Mouse (Mus musculus) lung, adult 2 months (tissue): ENCODE results near the gene Akt1s1. TPM values are rescaled to one million over a fixed set of nuclear protein-coding genes. Genes with fewer than 3 reads are reported as not detected.

Experiments used
- DNase-seq: peaks from one replicate; pipeline ENCODE4 v3.0.0; 2022
- H3K4me1 ChIP-seq: fragments of 200-500 bp; 2 replicates; pipeline ENCODE4 v1.6.1; 2011; ENCODE audit warnings: low read length; ENCODE audit not compliant: control insufficient read depth, insufficient read depth
- H3K4me3 ChIP-seq: fragments of 200-500 bp; replicated peaks from 2 replicates; pipeline ENCODE3; 2011; ENCODE audit warnings: low read depth, mild to moderate bottlenecking, control low read depth, low read length; ENCODE audit errors: extremely low read depth
- CTCF ChIP-seq: fragments of 200-500 bp; IDR thresholded peaks from 2 replicates; pipeline ENCODE4 v1.5.1; 2011; ENCODE audit warnings: mild to moderate bottlenecking, low read length, control low read depth; ENCODE audit not compliant: insufficient read depth
- POLR2A ChIP-seq: fragments of 200-500 bp; IDR thresholded peaks from 2 replicates; pipeline ENCODE4 v1.6.1; 2011; ENCODE audit warnings: low read depth, mild to moderate bottlenecking, control low read depth, low read length, borderline replicate concordance; ENCODE audit errors: extremely low read depth
- WGBS: fragments of 180-500 bp; shearing (Covaris S2); methylation state at CpG from one replicate; pipeline ENCODE4 v1.1.7; 2018; 5-methylcytosine and 5-hydroxymethylcytosine counted together
- polyA plus RNA-seq: library from polyadenylated mRNA; depleted of rRNA; stranded (reverse); fragments of >200 nt; gene quantifications from 2 replicates; pipeline ENCODE4 v1.2.3, GENCODE M21; 2012

The Akt1s1 gene
- polyA plus RNA-seq, 1 experiment, result 96.6 TPM

DNA sequence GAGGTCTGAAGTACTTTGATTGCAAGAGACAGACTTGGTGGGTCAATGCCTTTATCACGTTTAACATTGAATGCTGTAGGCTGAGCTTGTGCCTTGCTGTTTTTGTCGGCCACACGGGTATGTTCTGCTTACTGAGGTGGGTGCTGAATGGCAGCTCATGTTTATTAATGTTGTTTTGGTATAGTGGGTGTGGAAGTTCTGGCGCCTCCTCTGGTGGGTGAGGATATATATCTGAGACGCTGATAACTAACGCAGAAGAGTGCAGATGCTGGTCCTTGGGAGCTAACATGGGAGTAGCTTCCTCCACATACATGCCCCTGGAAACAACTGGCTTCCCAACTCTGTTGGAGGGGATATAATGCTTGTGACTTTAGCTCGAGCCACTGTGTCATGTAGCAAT, 25.4 kb upstream of the Akt1s1 start:
- TF ChIP-seq CTCF (no peak), POLR2A (no peak)
- Histone ChIP-seq H3K4me1 (peaks cover 8% of the 10 kb centered on the region), H3K4me3 (no peak overlapping the region)
- no peak for DNase-seq
- WGBS, result 38% methylated on average over 7 of the region's 7 CpGs

DNA sequence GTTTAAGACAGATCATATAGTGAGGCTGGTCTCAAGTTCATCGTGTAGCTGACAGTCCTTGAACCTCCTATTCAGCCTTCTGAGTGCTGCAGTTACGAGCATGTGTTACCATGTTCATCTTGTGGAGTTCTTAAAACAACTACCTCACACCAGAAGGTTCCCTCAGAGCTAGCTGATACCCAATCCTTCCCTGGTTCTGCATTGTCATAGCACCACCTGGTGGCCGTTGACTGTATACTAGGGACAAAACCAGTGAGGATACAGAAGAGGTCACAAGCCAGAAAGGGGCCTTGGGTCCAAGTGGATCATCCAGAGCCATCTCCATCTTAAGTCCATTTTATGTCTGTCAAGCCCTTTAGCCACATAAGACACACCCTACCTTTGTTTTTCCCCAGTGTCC, 23.9 kb upstream of the Akt1s1 start:
- 7% methylated on average over 3 of the region's 3 CpGs for WGBS
- peak; percentile 75 for DNase-seq
- H3K4me1 ChIP-seq, result peaks cover 4% of the 10 kb centered on the region
- no peak for TF ChIP-seq POLR2A
- peak; percentile 60 for TF ChIP-seq CTCF
- no peak overlapping the region for H3K4me3 ChIP-seq

DNA sequence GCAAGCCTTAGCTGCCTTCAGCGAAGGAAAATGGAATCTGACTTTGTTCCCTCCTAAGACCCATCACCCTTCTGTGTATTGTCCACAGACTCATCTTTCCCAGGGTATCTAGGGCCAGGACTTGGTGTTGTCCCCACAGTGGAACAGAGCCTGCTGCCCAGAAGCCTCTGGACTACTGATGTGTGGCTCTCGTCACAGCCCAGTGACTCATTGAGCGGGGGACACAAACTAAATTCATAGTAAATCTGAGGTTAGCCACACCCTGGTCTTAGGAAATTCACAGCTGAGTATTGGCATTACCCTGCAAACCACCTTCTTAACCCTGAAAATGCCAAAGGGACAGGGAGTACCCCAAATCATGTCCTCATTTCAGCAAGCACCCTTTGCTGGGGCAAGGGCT, 22.0 kb upstream of the Akt1s1 start:
- Histone ChIP-seq H3K4me1 (no peaks in the 10 kb centered on the region; the same call in 1 of the 2 replicates), H3K4me3 (no peak overlapping the region)
- no peak for DNase-seq
- 68% methylated on average over 3 of the region's 3 CpGs for WGBS
- TF ChIP-seq CTCF (no peak), POLR2A (no peak)

DNA sequence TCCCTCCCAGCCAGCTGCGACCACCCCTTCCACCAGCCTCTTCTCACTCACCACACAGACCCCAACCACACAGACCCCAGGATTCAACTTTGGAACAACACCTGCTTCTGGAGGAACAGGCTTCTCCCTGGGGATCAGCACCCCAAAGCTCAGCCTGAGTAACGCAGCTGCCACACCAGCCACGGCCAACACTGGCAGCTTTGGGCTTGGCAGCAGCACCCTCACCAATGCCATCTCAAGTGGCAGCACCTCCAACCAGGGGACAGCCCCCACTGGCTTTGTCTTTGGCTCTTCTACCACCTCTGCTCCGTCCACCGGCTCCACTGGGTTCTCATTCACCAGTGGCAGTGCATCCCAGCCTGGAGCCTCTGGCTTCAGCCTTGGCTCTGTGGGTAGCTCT, 20.1 kb upstream of the Akt1s1 start:
- Histone ChIP-seq H3K4me1 (no peaks in the 10 kb centered on the region; the same call in 1 of the 2 replicates), H3K4me3 (no peak overlapping the region)
- no peak for DNase-seq
- TF ChIP-seq CTCF (no peak), POLR2A (no peak)
- WGBS, result 93% methylated on average over 5 of the region's 5 CpGs

DNA sequence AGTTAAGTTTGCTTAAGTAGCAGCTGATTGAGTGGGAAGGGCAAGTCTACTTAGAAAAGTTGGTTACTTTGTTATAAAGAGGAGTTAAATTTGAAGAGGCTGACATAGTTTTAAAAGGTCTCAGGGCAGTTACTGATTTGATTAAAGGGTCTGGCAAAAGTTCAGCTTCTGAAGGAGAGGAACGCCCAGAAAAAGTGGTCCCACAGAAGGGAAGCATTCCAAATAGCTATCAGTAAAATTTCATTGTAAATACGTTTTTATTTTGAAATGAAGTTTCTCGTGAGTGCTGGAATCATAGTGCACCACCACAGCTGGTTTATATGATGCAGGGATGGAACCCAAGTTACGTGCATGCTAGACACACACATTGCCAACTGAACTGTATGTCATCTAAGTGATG, 16.0 kb upstream of the Akt1s1 start:
- Histone ChIP-seq H3K4me1 (peaks cover 3% of the 10 kb centered on the region), H3K4me3 (no peak overlapping the region)
- no peak for DNase-seq
- WGBS, result 49% methylated on average over 4 of the region's 4 CpGs
- TF ChIP-seq POLR2A (no peak), CTCF (no peak)

DNA sequence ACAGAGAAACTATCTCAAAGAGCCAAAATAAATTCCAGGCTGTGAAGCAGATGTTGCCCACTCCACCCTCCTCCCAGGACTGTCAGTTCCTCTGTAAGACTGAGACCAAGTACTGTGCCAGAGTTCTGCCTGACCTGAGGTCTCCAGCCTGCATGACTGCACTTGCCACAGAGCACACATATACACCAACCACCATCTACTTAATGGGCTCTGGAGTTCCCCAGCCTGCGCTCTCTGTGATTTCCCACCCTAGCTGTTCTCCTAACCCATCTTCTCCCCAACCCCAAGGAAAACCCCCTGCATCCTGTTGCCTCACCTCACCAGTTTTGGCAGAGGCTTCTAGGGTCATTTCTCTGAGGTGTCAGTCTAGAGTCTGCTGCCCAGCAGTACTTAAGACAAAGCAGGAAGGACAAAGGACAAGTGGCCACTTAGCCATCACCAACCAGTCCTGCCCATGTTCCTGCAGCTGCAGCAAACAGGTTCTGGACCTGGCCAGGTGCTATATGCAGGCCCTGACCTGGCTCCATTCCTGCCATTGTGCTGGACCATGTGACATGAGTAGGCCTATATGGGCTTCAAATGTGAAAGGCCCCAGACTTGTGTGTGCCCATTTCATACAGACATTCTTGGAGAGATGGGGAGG, 13.3 kb upstream of the Akt1s1 start:
- H3K4me3 ChIP-seq, result no peak overlapping the region
- TF ChIP-seq CTCF (no peak), POLR2A (no peak)
- peaks cover 9% of the 10 kb centered on the region for H3K4me1 ChIP-seq
- no peak for DNase-seq
- WGBS, result 61% methylated on average over 1 of the region's 1 CpGs

DNA sequence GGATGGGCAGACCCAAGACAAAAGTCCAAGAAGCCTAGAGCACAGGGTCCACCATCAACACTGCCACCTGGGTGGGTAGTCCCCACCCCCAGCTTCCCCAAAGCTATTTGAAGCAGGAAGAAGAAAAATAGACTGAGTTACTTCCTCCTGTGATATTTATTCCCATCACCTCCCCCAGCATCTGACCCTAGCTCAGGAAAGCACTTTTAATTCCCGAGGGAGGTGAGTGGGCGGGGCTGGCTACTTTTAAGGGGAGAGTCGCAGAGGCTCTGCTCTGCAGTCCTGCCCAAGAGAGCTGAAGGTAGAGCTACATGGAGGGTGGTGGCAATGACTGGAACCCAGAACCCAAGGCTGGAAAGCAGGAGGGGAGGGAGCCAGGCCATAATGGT, 12.8 kb upstream of the Akt1s1 start:
- Histone ChIP-seq H3K4me3 (no peak overlapping the region), H3K4me1 (peaks cover 9% of the 10 kb centered on the region)
- 30% methylated on average over 3 of the region's 3 CpGs for WGBS
- TF ChIP-seq CTCF, result no peak
- TF ChIP-seq POLR2A, result no peak
- DNase-seq, result no peak

DNA sequence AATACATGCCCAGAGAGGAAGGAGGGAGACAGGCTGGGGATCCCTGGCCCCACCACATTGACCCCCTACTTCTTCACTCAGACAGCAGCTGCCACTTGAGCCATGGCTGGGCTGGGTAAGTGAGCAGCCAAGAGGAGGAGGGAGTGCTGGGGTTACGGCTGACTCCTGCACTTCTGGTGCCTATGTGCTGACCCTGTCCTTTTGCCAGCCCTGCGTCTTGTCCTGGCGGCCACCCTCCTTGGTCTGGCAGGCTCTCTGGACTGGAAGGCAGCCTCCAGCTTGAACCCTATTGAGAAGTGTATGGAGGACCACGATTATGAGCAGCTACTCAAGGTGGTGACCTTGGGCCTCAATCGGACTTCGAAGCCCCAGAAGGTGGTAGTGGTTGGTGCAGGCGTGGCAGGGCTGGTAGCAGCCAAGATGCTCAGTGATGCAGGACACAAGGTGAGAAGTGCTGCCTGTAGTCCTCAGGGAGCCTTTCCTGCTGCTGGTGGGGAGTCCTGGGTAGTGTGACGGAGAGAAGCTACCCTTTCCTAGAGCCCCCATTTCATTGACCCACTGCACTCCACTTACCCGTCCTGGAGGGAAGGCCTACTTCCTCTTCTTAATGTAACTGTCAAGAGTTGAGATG, 12.3 kb upstream of the Akt1s1 start:
- peaks cover 9% of the 10 kb centered on the region for H3K4me1 ChIP-seq
- WGBS, result 67% methylated on average over 9 of the region's 9 CpGs
- H3K4me3 ChIP-seq, result no peak overlapping the region

DNA sequence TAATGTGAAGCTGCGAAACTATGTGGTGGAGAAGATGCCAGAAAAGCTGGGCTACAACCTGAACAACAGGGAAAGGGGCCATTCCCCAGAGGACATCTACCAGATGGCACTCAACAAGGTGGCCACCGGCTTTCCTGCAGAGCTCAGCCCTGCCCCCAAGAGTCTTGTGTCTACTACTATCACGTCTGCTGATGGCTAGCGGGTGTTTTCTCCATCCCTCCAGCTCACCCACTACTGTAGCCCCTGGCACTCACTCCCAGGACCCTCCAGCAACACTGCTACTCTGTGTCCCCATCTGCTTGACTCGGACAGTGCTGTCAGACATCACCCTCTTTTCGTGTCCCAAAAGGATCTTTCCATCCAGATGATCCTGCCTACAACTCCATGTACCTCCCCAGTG, 10.7 kb upstream of the Akt1s1 start:
- no peak overlapping the region for H3K4me3 ChIP-seq
- H3K4me1 ChIP-seq, result peaks cover 9% of the 10 kb centered on the region
- no peak for TF ChIP-seq POLR2A
- no peak for TF ChIP-seq CTCF
- 90% methylated on average over 6 of the region's 6 CpGs for WGBS
- no peak for DNase-seq

More for the DNA sequence above, 12.3 kb upstream of the Akt1s1 start:
- TF ChIP-seq CTCF (no peak), POLR2A (no peak)
- no peak for DNase-seq

DNA sequence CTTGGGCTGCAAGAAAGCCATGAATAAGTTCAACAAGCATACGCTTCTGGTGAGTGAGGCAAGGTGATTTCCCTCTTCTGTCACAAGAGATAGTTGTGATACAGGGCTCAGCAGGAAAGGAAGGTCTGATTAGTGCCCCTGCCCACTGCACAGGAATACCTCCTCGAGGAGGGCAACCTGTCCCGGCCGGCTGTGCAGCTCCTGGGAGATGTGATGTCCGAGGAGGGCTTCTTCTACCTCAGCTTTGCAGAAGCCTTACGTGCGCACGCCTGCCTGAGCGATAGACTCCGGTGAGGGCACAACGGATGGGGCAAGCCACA, 9.7 kb upstream of the Akt1s1 start:
- 42% methylated on average over 11 of the region's 11 CpGs for WGBS
- no peak for TF ChIP-seq CTCF
- no peak for TF ChIP-seq POLR2A
- Histone ChIP-seq H3K4me1 (peaks cover 9% of the 10 kb centered on the region), H3K4me3 (no peak overlapping the region)
- no peak for DNase-seq
